Mouse (Mus musculus): ENCODE data around the gene Sez6. TPM values are rescaled to one million over a fixed set of nuclear protein-coding genes. Genes with fewer than 3 reads are reported as not detected.

Gene Sez6
- polyA plus RNA-seq, 1 experiment from 2014 or later, result 0.80 TPM

- Histone ChIP-seq H3K36me3 (ENCODE audit: control insufficient read depth, insufficient read depth) (no peaks in the 10 kb centered on the region), H3K9ac (ENCODE audit: low read depth, low read length) (no peak overlapping the region), H3K27me3 (replicated peaks; ENCODE audit: control insufficient read depth, insufficient read depth, low read length) (peaks cover 48% of the 10 kb centered on the region), H3K27ac (ENCODE audit: low read depth, low read length) (no peak overlapping the region), H3K4me1 (replicated peaks; ENCODE audit: control insufficient read depth, insufficient read depth, low read length) (no peaks in the 10 kb centered on the region), H3K4me3 (ENCODE audit: low read depth, low read length) (no peak overlapping the region), H3K4me2 (replicated peaks; ENCODE audit: low read depth) (no peak overlapping the region), H3K9me3 (ENCODE audit: control insufficient read depth) (no peaks in the 10 kb centered on the region)
- no peak for ATAC-seq
- TF ChIP-seq CTCF (IDR thresholded peaks at IDR 0.05; ENCODE audit: low read depth), result no peak
- WGBS, result 11% methylated on average over 8 of the region's 8 CpGs
Measured at GRCm38 (mm10) chr11:77936846-77937245, 6.2 kb downstream of the Sez6 start.

- Histone ChIP-seq H3K4me2 (replicated peaks; ENCODE audit: low read depth) (no peak overlapping the region), H3K27me3 (replicated peaks; ENCODE audit: control insufficient read depth, insufficient read depth, low read length) (peaks cover 38% of the 10 kb centered on the region), H3K4me3 (ENCODE audit: low read depth, low read length) (no peak overlapping the region), H3K9me3 (ENCODE audit: control insufficient read depth) (no peaks in the 10 kb centered on the region), H3K36me3 (ENCODE audit: control insufficient read depth, insufficient read depth) (no peaks in the 10 kb centered on the region), H3K4me1 (replicated peaks; ENCODE audit: control insufficient read depth, insufficient read depth, low read length) (no peaks in the 10 kb centered on the region), H3K9ac (ENCODE audit: low read depth, low read length) (no peak overlapping the region), H3K27ac (ENCODE audit: low read depth, low read length) (no peak overlapping the region)
- no peak for ATAC-seq
- no peak for TF ChIP-seq CTCF (IDR thresholded peaks at IDR 0.05; ENCODE audit: low read depth)
- 15% methylated on average over 4 of the region's 4 CpGs for WGBS
Measured at GRCm38 (mm10) chr11:77937649-77938410, 7.2 kb downstream of the Sez6 start.

- Histone ChIP-seq H3K27ac (ENCODE audit: low read depth, low read length) (no peak overlapping the region), H3K27me3 (replicated peaks; ENCODE audit: control insufficient read depth, insufficient read depth, low read length) (peaks cover 10% of the 10 kb centered on the region; the same call in 1 of the 2 replicates), H3K36me3 (ENCODE audit: control insufficient read depth, insufficient read depth) (no peaks in the 10 kb centered on the region), H3K4me2 (replicated peaks; ENCODE audit: low read depth) (no peak overlapping the region), H3K9me3 (ENCODE audit: control insufficient read depth) (no peaks in the 10 kb centered on the region), H3K4me1 (replicated peaks; ENCODE audit: control insufficient read depth, insufficient read depth, low read length) (no peaks in the 10 kb centered on the region), H3K4me3 (ENCODE audit: low read depth, low read length) (no peak overlapping the region), H3K9ac (ENCODE audit: low read depth, low read length) (no peak overlapping the region)
- TF ChIP-seq CTCF (IDR thresholded peaks at IDR 0.05; ENCODE audit: low read depth), result no peak
- no peak for ATAC-seq
- WGBS, result 46% methylated on average over 5 of the region's 5 CpGs
Measured at GRCm38 (mm10) chr11:77942230-77942629, 11.6 kb downstream of the Sez6 start.

- TF ChIP-seq CTCF (IDR thresholded peaks at IDR 0.05; ENCODE audit: low read depth), result no peak
- Histone ChIP-seq H3K9me3 (ENCODE audit: control insufficient read depth) (no peaks in the 10 kb centered on the region), H3K36me3 (ENCODE audit: control insufficient read depth, insufficient read depth) (no peaks in the 10 kb centered on the region), H3K4me2 (replicated peaks; ENCODE audit: low read depth) (no peak overlapping the region), H3K27me3 (replicated peaks; ENCODE audit: control insufficient read depth, insufficient read depth, low read length) (peaks cover 8% of the 10 kb centered on the region; the same call in 1 of the 2 replicates), H3K27ac (ENCODE audit: low read depth, low read length) (no peak overlapping the region), H3K9ac (ENCODE audit: low read depth, low read length) (no peak overlapping the region), H3K4me3 (ENCODE audit: low read depth, low read length) (no peak overlapping the region), H3K4me1 (replicated peaks; ENCODE audit: control insufficient read depth, insufficient read depth, low read length) (no peaks in the 10 kb centered on the region)
- 12% methylated on average over 9 of the region's 9 CpGs for WGBS
- ATAC-seq, result no peak
Measured at GRCm38 (mm10) chr11:77947860-77948259, 17.3 kb downstream of the Sez6 start.

GRCm38 (mm10) chr11:77950125-77950685 is 19.6 kb downstream of the Sez6 start:
- no peak for ATAC-seq
- H3K27ac ChIP-seq (ENCODE audit: low read depth, low read length), result no peak overlapping the region
- peaks cover 8% of the 10 kb centered on the region; the same call in 1 of the 2 replicates for H3K27me3 ChIP-seq (replicated peaks; ENCODE audit: control insufficient read depth, insufficient read depth, low read length)
- H3K36me3 ChIP-seq (ENCODE audit: control insufficient read depth, insufficient read depth), result no peaks in the 10 kb centered on the region
- TF ChIP-seq CTCF (IDR thresholded peaks at IDR 0.05; ENCODE audit: low read depth), result no peak
- WGBS, result 20% methylated on average over 12 of the region's 12 CpGs
- no peak overlapping the region for H3K9ac ChIP-seq (ENCODE audit: low read depth, low read length)
- H3K4me3 ChIP-seq (ENCODE audit: low read depth, low read length), result no peak overlapping the region
- no peaks in the 10 kb centered on the region for H3K9me3 ChIP-seq (ENCODE audit: control insufficient read depth)
- H3K4me1 ChIP-seq (replicated peaks; ENCODE audit: control insufficient read depth, insufficient read depth, low read length), result no peaks in the 10 kb centered on the region
- no peak overlapping the region for H3K4me2 ChIP-seq (replicated peaks; ENCODE audit: low read depth)

- Histone ChIP-seq H3K4me1 (replicated peaks; ENCODE audit: control insufficient read depth, insufficient read depth, low read length) (no peaks in the 10 kb centered on the region), H3K4me2 (replicated peaks; ENCODE audit: low read depth) (no peak overlapping the region), H3K27ac (ENCODE audit: low read depth, low read length) (no peak overlapping the region), H3K9ac (ENCODE audit: low read depth, low read length) (no peak overlapping the region), H3K9me3 (ENCODE audit: control insufficient read depth) (no peaks in the 10 kb centered on the region), H3K27me3 (replicated peaks; ENCODE audit: control insufficient read depth, insufficient read depth, low read length) (peaks cover 8% of the 10 kb centered on the region; the same call in 1 of the 2 replicates), H3K36me3 (ENCODE audit: control insufficient read depth, insufficient read depth) (no peaks in the 10 kb centered on the region), H3K4me3 (ENCODE audit: low read depth, low read length) (no peak overlapping the region)
- WGBS, result 56% methylated on average over 5 of the region's 5 CpGs
- TF ChIP-seq CTCF (IDR thresholded peaks at IDR 0.05; ENCODE audit: low read depth), result no peak
- no peak for ATAC-seq
Measured at GRCm38 (mm10) chr11:77950797-77951228, 20.2 kb downstream of the Sez6 start.
